Mouse (Mus musculus): ENCODE measurements around the gene Dhx35. TPM values are rescaled to one million over a fixed set of nuclear protein-coding genes. Genes with fewer than 3 reads are reported as not detected.

Dhx35 gene
- polyA plus RNA-seq, 1 experiment: 55.5 TPM

GRCm38 (mm10) chr2:158816239-158816638 lies 21.6 kb downstream of the Dhx35 start:
- peaks cover 9% of the 10 kb centered on the region for H3K36me3 ChIP-seq (ENCODE audit: control insufficient read depth, insufficient read depth, low read length, poor library complexity, severe bottlenecking)
- H3K9ac ChIP-seq (ENCODE audit: low read depth, poor library complexity, severe bottlenecking): no peak overlapping the region
- no peak for TF ChIP-seq CTCF (IDR thresholded peaks at IDR 0.05; ENCODE audit: low read depth, low read length)
- TF ChIP-seq EP300 (IDR thresholded peaks at IDR 0.05; ENCODE audit: insufficient read depth, low read depth, low read length): no peak
- TF ChIP-seq POLR2A (IDR thresholded peaks at IDR 0.05; ENCODE audit: insufficient read depth, low read length): no peak
- H3K9me3 ChIP-seq (replicated peaks; ENCODE audit: control insufficient read depth, insufficient read depth, low read length, poor library complexity, severe bottlenecking): no peaks in the 10 kb centered on the region
- H3K4me1 ChIP-seq (ENCODE audit: control insufficient read depth, insufficient read depth, low read length): no peaks in the 10 kb centered on the region
- no peaks in the 10 kb centered on the region for H3K27me3 ChIP-seq (ENCODE audit: control insufficient read depth, insufficient read depth, low read length, poor library complexity, severe bottlenecking)
- H3K27ac ChIP-seq (ENCODE audit: insufficient read depth, low read length): no peak overlapping the region
- no peak overlapping the region for H3K4me3 ChIP-seq (ENCODE audit: low read depth, low read length)

DNA sequence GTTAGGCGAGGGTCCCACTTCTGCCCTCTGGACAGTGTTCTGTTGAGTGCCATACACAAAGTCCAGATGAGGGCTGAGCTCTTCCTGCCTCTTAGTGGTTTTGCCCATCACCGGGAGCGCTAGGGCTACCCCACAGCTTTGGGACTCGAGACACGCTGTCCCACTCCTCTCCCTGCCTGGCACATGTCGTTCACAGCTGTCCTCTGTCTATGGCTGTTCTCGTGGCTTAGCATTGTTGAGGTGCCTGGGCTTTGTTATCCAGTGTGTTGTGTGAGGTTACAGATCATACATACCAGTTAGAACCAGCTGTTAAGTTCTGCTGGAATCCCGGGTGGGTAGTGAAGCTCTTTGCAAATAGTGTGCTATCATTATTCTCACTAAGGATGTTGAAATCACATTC lies 23.1 kb downstream of the Dhx35 start:
- Histone ChIP-seq H3K4me3 (ENCODE audit: low read depth, low read length) (no peak overlapping the region), H3K4me1 (ENCODE audit: control insufficient read depth, insufficient read depth, low read length) (no peaks in the 10 kb centered on the region), H3K27ac (ENCODE audit: insufficient read depth, low read length) (no peak overlapping the region), H3K9ac (ENCODE audit: low read depth, poor library complexity, severe bottlenecking) (no peak overlapping the region), H3K9me3 (replicated peaks; ENCODE audit: control insufficient read depth, insufficient read depth, low read length, poor library complexity, severe bottlenecking) (no peaks in the 10 kb centered on the region), H3K27me3 (ENCODE audit: control insufficient read depth, insufficient read depth, low read length, poor library complexity, severe bottlenecking) (no peaks in the 10 kb centered on the region), H3K36me3 (ENCODE audit: control insufficient read depth, insufficient read depth, low read length, poor library complexity, severe bottlenecking) (peaks cover 9% of the 10 kb centered on the region)
- no peak for TF ChIP-seq POLR2A (IDR thresholded peaks at IDR 0.05; ENCODE audit: insufficient read depth, low read length)
- no peak for TF ChIP-seq EP300 (IDR thresholded peaks at IDR 0.05; ENCODE audit: insufficient read depth, low read depth, low read length)
- no peak for TF ChIP-seq CTCF (IDR thresholded peaks at IDR 0.05; ENCODE audit: low read depth, low read length)

DNA sequence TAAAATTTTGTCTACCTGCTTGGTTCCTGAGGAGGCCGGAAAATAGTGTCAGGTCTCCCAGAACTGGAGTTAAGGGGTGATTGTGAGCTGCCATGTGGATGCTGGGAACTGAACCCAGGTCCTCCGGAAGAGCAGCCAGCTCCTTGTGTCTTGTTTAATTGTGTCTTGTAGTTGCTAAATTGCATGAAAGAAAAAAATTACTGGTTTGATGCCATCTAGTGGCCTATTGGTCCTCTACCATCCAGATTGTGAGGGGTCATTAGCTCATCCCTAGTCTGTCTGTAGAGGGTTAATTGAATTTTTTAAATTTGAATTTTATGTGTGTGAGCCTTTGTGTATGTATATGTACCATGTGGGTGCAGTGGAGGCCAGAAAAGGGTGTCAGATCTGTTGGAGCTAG lies 33.5 kb downstream of the Dhx35 start:
- Histone ChIP-seq H3K27ac (ENCODE audit: insufficient read depth, low read length) (no peak overlapping the region), H3K4me1 (ENCODE audit: control insufficient read depth, insufficient read depth, low read length) (peaks cover 2% of the 10 kb centered on the region), H3K4me3 (ENCODE audit: low read depth, low read length) (no peak overlapping the region), H3K9me3 (replicated peaks; ENCODE audit: control insufficient read depth, insufficient read depth, low read length, poor library complexity, severe bottlenecking) (no peaks in the 10 kb centered on the region), H3K27me3 (ENCODE audit: control insufficient read depth, insufficient read depth, low read length, poor library complexity, severe bottlenecking) (no peaks in the 10 kb centered on the region), H3K9ac (ENCODE audit: low read depth, poor library complexity, severe bottlenecking) (no peak overlapping the region), H3K36me3 (ENCODE audit: control insufficient read depth, insufficient read depth, low read length, poor library complexity, severe bottlenecking) (peaks cover 20% of the 10 kb centered on the region)
- no peak for TF ChIP-seq EP300 (IDR thresholded peaks at IDR 0.05; ENCODE audit: insufficient read depth, low read depth, low read length)
- no peak for TF ChIP-seq CTCF (IDR thresholded peaks at IDR 0.05; ENCODE audit: low read depth, low read length)
- TF ChIP-seq POLR2A (IDR thresholded peaks at IDR 0.05; ENCODE audit: insufficient read depth, low read length): no peak

DNA sequence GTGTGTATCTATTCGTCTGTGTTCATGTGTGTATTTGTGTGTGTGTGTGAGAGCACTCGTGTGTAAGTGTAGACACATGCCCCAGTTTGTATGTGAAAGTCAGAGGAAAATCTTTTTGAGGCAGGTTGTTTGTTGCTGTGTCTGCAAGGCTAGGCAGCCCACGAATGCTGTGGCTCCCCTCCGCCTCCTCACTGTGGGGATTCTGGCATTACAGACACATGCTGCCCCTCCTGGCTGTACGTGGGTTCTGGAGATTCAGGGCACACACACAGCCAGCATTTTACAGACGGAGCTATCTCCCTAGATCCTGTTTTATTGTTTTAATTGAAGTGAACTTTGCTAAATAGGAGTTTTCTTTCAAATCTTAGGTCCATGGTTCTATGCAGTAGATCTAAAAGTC lies 35.1 kb downstream of the Dhx35 start:
- H3K36me3 ChIP-seq (ENCODE audit: control insufficient read depth, insufficient read depth, low read length, poor library complexity, severe bottlenecking): peaks cover 22% of the 10 kb centered on the region
- H3K4me1 ChIP-seq (ENCODE audit: control insufficient read depth, insufficient read depth, low read length): peaks cover 3% of the 10 kb centered on the region
- H3K9me3 ChIP-seq (replicated peaks; ENCODE audit: control insufficient read depth, insufficient read depth, low read length, poor library complexity, severe bottlenecking): no peaks in the 10 kb centered on the region
- H3K4me3 ChIP-seq (ENCODE audit: low read depth, low read length): no peak overlapping the region
- TF ChIP-seq CTCF (IDR thresholded peaks at IDR 0.05; ENCODE audit: low read depth, low read length) (no peak), POLR2A (IDR thresholded peaks at IDR 0.05; ENCODE audit: insufficient read depth, low read length) (no peak), EP300 (IDR thresholded peaks at IDR 0.05; ENCODE audit: insufficient read depth, low read depth, low read length) (no peak)
- no peak overlapping the region for H3K9ac ChIP-seq (ENCODE audit: low read depth, poor library complexity, severe bottlenecking)
- H3K27ac ChIP-seq (ENCODE audit: insufficient read depth, low read length): no peak overlapping the region
- H3K27me3 ChIP-seq (ENCODE audit: control insufficient read depth, insufficient read depth, low read length, poor library complexity, severe bottlenecking): no peaks in the 10 kb centered on the region

- H3K36me3 ChIP-seq (ENCODE audit: control insufficient read depth, insufficient read depth, low read length, poor library complexity, severe bottlenecking): peaks cover 27% of the 10 kb centered on the region
These were observed 38.6 kb downstream of the Dhx35 start for GRCm38 (mm10) chr2:158833221-158833620.

DNA sequence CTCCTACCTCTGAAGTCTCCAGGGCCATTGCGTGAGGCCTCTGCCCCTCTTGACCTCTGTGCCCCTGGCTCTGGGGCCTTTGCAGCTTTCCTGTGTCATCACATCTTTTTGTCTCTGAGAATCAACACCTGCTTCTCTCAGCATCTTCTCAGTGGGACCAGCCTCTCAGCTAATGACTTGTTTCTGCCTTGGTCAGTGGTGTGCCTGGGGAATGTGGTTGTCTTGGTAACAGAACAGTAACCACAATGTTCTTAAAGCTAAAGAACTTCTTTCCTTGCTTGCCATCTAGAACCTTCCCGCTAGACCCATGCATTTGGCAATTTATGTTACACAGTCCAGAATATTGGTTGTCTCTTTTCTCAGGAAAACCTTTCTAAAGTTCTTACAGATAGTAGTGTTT lies 39.0 kb downstream of the Dhx35 start:
- Histone ChIP-seq H3K4me3 (ENCODE audit: low read depth, low read length) (no peak overlapping the region), H3K9me3 (replicated peaks; ENCODE audit: control insufficient read depth, insufficient read depth, low read length, poor library complexity, severe bottlenecking) (no peaks in the 10 kb centered on the region), H3K4me1 (ENCODE audit: control insufficient read depth, insufficient read depth, low read length) (peaks cover 5% of the 10 kb centered on the region), H3K27me3 (ENCODE audit: control insufficient read depth, insufficient read depth, low read length, poor library complexity, severe bottlenecking) (no peaks in the 10 kb centered on the region), H3K36me3 (ENCODE audit: control insufficient read depth, insufficient read depth, low read length, poor library complexity, severe bottlenecking) (peaks cover 26% of the 10 kb centered on the region), H3K9ac (ENCODE audit: low read depth, poor library complexity, severe bottlenecking) (no peak overlapping the region), H3K27ac (ENCODE audit: insufficient read depth, low read length) (no peak overlapping the region)
- no peak for TF ChIP-seq POLR2A (IDR thresholded peaks at IDR 0.05; ENCODE audit: insufficient read depth, low read length)
- no peak for TF ChIP-seq CTCF (IDR thresholded peaks at IDR 0.05; ENCODE audit: low read depth, low read length)
- TF ChIP-seq EP300 (IDR thresholded peaks at IDR 0.05; ENCODE audit: insufficient read depth, low read depth, low read length): no peak

More at GRCm38 (mm10) chr2:158833221-158833620, 38.6 kb downstream of the Dhx35 start:
- H3K27ac ChIP-seq (ENCODE audit: insufficient read depth, low read length): no peak overlapping the region
- H3K4me1 ChIP-seq (ENCODE audit: control insufficient read depth, insufficient read depth, low read length): peaks cover 5% of the 10 kb centered on the region
- no peaks in the 10 kb centered on the region for H3K9me3 ChIP-seq (replicated peaks; ENCODE audit: control insufficient read depth, insufficient read depth, low read length, poor library complexity, severe bottlenecking)
- H3K27me3 ChIP-seq (ENCODE audit: control insufficient read depth, insufficient read depth, low read length, poor library complexity, severe bottlenecking): no peaks in the 10 kb centered on the region
- H3K9ac ChIP-seq (ENCODE audit: low read depth, poor library complexity, severe bottlenecking): no peak overlapping the region
- TF ChIP-seq EP300 (IDR thresholded peaks at IDR 0.05; ENCODE audit: insufficient read depth, low read depth, low read length): no peak
- no peak for TF ChIP-seq POLR2A (IDR thresholded peaks at IDR 0.05; ENCODE audit: insufficient read depth, low read length)
- TF ChIP-seq CTCF (IDR thresholded peaks at IDR 0.05; ENCODE audit: low read depth, low read length): no peak
- no peak overlapping the region for H3K4me3 ChIP-seq (ENCODE audit: low read depth, low read length)

Data from ES-Bruce4 (cell line).